Mouse (Mus musculus): Measurements from ENCODE around the gene Olfr512. TPM values are rescaled to one million over a fixed set of nuclear protein-coding genes. Genes with fewer than 3 reads are reported as not detected.

Olfr512 gene
- not detected for total RNA-seq (2023)

DNA sequence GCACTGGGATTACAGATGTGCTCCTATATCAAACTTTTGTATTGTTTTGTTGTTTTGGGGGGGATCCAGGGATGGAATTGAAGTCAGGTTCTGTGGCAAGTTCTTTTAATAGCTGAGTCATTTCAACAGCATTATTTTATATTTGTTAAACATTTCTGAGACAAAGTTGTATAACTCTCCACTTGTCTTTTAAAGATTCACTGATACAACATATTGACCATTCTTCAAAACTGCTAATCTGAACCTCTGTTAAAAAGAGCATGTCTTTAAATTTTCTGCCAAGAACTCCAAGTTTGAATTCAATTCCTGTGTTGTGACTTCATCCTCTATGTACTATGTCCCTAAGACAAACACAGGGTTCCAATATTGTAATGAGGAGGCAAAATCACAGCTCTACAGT lies at the start of gene Olfr512:
Gene Olfr512 (plus strand): TSS at position 301 of the 400 bp plus-strand sequence.

DNA sequence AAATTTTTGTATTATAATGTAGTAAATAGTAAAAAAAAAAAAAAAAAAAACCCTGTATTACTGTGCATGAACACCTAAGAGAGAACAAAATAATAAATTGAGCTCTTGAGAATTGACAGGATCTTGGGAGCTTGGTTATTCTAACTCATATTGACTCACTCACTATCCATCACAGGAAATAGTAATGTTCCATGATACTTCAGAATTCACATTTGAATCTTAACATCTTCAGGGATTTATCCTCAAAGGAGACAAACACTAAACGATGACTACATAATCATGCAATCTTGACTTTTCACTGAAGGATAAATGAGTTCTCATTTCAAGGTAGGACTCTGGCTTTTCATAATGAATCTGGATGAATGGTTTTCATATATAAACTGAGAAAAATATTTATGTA lies 47.0 kb upstream of the Olfr512 start, which contains the start of gene Olfr510:
Gene Olfr510 (plus strand): TSS at position 301 of the 400 bp plus-strand sequence.

GRCm38 (mm10) chr7:108750673-108751072 lies 37.6 kb downstream of the Olfr512 start, which contains the start of gene Olfr513:
Gene Olfr513 (plus strand): TSS chr7:108750973.

Other genes starting within 250 kb of the Olfr512 start
- not detected for gene Olfr498, start 248.0 kb upstream of the Olfr512 start, total RNA-seq (2023)
- not detected for gene Olfr502, start 188.3 kb upstream of the Olfr512 start, total RNA-seq (2023)
- not detected for gene Olfr503, start 168.8 kb upstream of the Olfr512 start, total RNA-seq (2023)
- gene Olfr504, start 147.5 kb upstream of the Olfr512 start, total RNA-seq (2023) = not detected
- gene Olfr506, start 102.5 kb upstream of the Olfr512 start, total RNA-seq (2023) = not detected
- gene Olfr507, start 91.5 kb upstream of the Olfr512 start, total RNA-seq (2023) = not detected
- not detected for gene Olfr508, start 83.3 kb upstream of the Olfr512 start, total RNA-seq (2023)
- gene Olfr509, start 61.4 kb upstream of the Olfr512 start, total RNA-seq (2023) = not detected
- not detected for gene Olfr510, start 46.9 kb upstream of the Olfr512 start, total RNA-seq (2023)
- gene Olfr513, start 37.7 kb downstream of the Olfr512 start, total RNA-seq (2023) = not detected
- gene Olfr514, start 112.7 kb downstream of the Olfr512 start, total RNA-seq (2023) = not detected
- gene Olfr516, start 137.2 kb downstream of the Olfr512 start, total RNA-seq (2023) = not detected
- gene Olfr517, start 159.1 kb downstream of the Olfr512 start, total RNA-seq (2023) = not detected
- gene Olfr518, start 171.7 kb downstream of the Olfr512 start, total RNA-seq (2023) = not detected
- gene Olfr519, start 181.1 kb downstream of the Olfr512 start, total RNA-seq (2023) = not detected
- gene Nlrp10, start 216.9 kb downstream of the Olfr512 start, total RNA-seq (2023) = 0.41 TPM
- gene Eif3f, start 221.1 kb downstream of the Olfr512 start, total RNA-seq (2023) = 255 TPM
- 0.59 TPM for gene Tub, start 237.0 kb downstream of the Olfr512 start, total RNA-seq (2023)

All from CD4-positive naive resting alpha-beta T cell, adult 76 days (primary cell).